ENCODE assay signal across 11 mouse cellular contexts in the genomic region with DNA sequence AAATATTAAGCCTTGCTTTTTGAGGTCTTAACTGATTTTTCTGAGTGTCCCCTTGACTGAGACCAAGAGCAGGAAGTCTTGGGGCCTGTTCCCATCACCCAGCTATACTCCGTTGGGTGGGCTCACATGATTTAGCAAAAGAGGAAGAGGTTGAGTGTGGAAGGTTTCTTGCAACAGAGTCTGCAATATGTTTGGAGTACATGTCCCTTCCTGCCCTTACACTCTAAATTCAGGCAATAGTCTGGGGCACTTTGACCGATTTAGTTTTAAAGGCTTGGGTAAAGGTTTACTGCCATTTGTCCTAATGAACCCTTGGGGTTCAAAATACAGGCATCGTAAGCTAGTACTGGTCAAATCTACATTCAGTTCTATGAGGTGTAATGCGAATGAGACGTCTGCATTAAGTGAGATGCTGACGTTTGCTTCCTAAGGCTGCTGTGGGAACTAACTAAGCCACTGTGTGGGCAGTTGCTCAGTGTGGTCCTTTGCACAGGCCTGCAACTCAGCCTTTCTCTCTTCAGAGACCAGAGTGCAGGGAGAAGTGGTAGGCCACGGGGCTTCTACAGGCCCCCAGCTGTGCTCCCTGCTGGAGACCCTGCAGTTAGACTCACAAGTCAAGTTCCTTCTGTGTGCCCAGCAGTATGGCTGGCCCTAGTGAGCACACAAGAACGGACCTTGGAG. TPM values are rescaled to one million over a fixed set of nuclear protein-coding genes. Genes with fewer than 3 reads are reported as not detected.
DNase-seq lines count a peak whose midpoint lies in the region; ATAC-seq lines count a peak whose summit lies in the region.
"Had no signal": no experiment of that assay in that cellular context is flagged by ENCODE, and none has a peak within 500 bp of the region (broad histone marks: within the 10 kb centered on the region; RNA-seq: fewer than 3 reads in every experiment).

No protein-coding gene starts in this region.

- H3K36me3 ChIP-seq in forebrain, embryonic 16.5 days (ENCODE audit: control insufficient read depth, insufficient read depth), result peaks cover 19% of the 10 kb centered on the region
- H3K36me3 ChIP-seq in forebrain, embryonic 12.5 days (replicated peaks), result peaks cover 38% of the 10 kb centered on the region
- H3K36me3 ChIP-seq in liver, embryonic 12.5 days, result peaks cover 9% of the 10 kb centered on the region

- H3K4me1 ChIP-seq in forebrain, embryonic 16.5 days (replicated peaks; ENCODE audit: control insufficient read depth, insufficient read depth, low read length), result no peaks in the 10 kb centered on the region
- H3K4me1 ChIP-seq in forebrain, embryonic 12.5 days, result no peaks in the 10 kb centered on the region
- no peaks in the 10 kb centered on the region for H3K4me1 ChIP-seq in liver, embryonic 12.5 days
- H3K4me1 ChIP-seq in brown adipose tissue, adult 24 weeks (ENCODE audit: control insufficient read depth, insufficient read depth, insufficient read length, low read length), result peaks cover 25% of the 10 kb centered on the region; the same call in 1 of the 2 replicates
- H3K4me1 ChIP-seq: embryonic facial prominence, embryonic 12.5 days had no signal

- WGBS in forebrain, embryonic 16.5 days, result 73% methylated on average over 8 of the region's 8 CpGs
- 78% methylated on average over 8 of the region's 8 CpGs for WGBS in forebrain, embryonic 12.5 days
- 55% methylated on average over 8 of the region's 8 CpGs for WGBS in liver, embryonic 12.5 days (ENCODE audit: insufficient replicate concordance)

- H3K9me3 ChIP-seq in forebrain, embryonic 16.5 days (ENCODE audit: control insufficient read depth, low read length), result no peaks in the 10 kb centered on the region
- no peaks in the 10 kb centered on the region for H3K9me3 ChIP-seq in forebrain, embryonic 12.5 days
- no peaks in the 10 kb centered on the region for H3K9me3 ChIP-seq in liver, embryonic 12.5 days (replicated peaks)
- H3K9me3 ChIP-seq: embryonic facial prominence, embryonic 12.5 days had no signal

- no peak overlapping the region for H3K9ac ChIP-seq in forebrain, embryonic 16.5 days (replicated peaks; ENCODE audit: low read depth, low read length)
- H3K9ac ChIP-seq in forebrain, embryonic 12.5 days, result no peak overlapping the region
- no peak overlapping the region for H3K9ac ChIP-seq in liver, embryonic 12.5 days
- H3K9ac ChIP-seq: embryonic facial prominence, embryonic 12.5 days; liver, embryonic 14.5 days had no signal

- no peak overlapping the region for H3K4me3 ChIP-seq in forebrain, embryonic 16.5 days (replicated peaks; ENCODE audit: low read length)
- no peak overlapping the region for H3K4me3 ChIP-seq in forebrain, embryonic 12.5 days (replicated peaks)
- no peak overlapping the region for H3K4me3 ChIP-seq in liver, embryonic 12.5 days
- no peak overlapping the region for H3K4me3 ChIP-seq in brown adipose tissue, adult 24 weeks (ENCODE audit: insufficient read depth, low read depth, low read length)
- H3K4me3 ChIP-seq: embryonic facial prominence, embryonic 12.5 days; myocyte had no signal

- no peak for DNase-seq in liver
- DNase-seq in MN1 (ENCODE audit: low spot score), result no peak
- no peak for DNase-seq in frontal cortex, postnatal 14 days (ENCODE audit: low spot score in 2 of 2)

- no peak overlapping the region for H3K27ac ChIP-seq in forebrain, embryonic 16.5 days (ENCODE audit: low read length)
- no peak overlapping the region for H3K27ac ChIP-seq in forebrain, embryonic 12.5 days
- 0 out of 2 replicates have a peak overlapping the region, but pooled peaks have one; percentile 15 for H3K27ac ChIP-seq in liver, embryonic 12.5 days
- peak overlapping the region; percentile 96 for H3K27ac ChIP-seq in brown adipose tissue, adult 24 weeks (replicated peaks; ENCODE audit: low read depth, low read length)
- H3K27ac ChIP-seq: embryonic facial prominence, embryonic 12.5 days; liver, embryonic 14.5 days had no signal

- 0 out of 2 replicates have a peak, but pooled peaks have one; percentile 1 for ATAC-seq in forebrain, embryonic 16.5 days
- no peak for ATAC-seq in forebrain, embryonic 12.5 days (ENCODE audit: low FRiP score)
- peak; percentile 16; the same call in 1 of the 2 replicates for ATAC-seq in liver, embryonic 12.5 days
- ATAC-seq in megakaryocyte, adult 5-6 weeks (ENCODE audit: poor library complexity, severe bottlenecking), result peak; percentile 90

- no peak overlapping the region for H3K4me2 ChIP-seq in forebrain, embryonic 16.5 days (ENCODE audit: low read length)
- H3K4me2 ChIP-seq in forebrain, embryonic 12.5 days, result no peak overlapping the region
- H3K4me2 ChIP-seq in liver, embryonic 12.5 days, result no peak overlapping the region
- H3K4me2 ChIP-seq: embryonic facial prominence, embryonic 12.5 days had no signal

- H3K27me3 ChIP-seq in forebrain, embryonic 16.5 days (replicated peaks; ENCODE audit: control insufficient read depth, insufficient read depth, low read length), result no peaks in the 10 kb centered on the region
- H3K27me3 ChIP-seq in forebrain, embryonic 12.5 days, result no peaks in the 10 kb centered on the region
- no peaks in the 10 kb centered on the region for H3K27me3 ChIP-seq in liver, embryonic 12.5 days (replicated peaks)
- H3K27me3 ChIP-seq: embryonic facial prominence, embryonic 12.5 days had no signal

RNA-seq across cellular contexts. Expression of gene Hmgcs1, which starts 23.1 kb away (rescaled TPM):
- polyA plus RNA-seq in forebrain, embryonic 16.5 days (2015; fragmentation: Nextera tagmentation; extraction: Ambion mirVana), result 461 and 470 TPM in 2 replicates
- polyA plus RNA-seq in forebrain, embryonic 12.5 days (2016; fragmentation: Nextera tagmentation; extraction: Ambion mirVana), result 399 and 410 TPM in 2 replicates
- 105 and 111 TPM in 2 replicates for polyA plus RNA-seq in liver, embryonic 12.5 days (2016; fragmentation: Nextera tagmentation; extraction: Ambion mirVana)
- polyA plus RNA-seq in brown adipose tissue, adult 24 weeks (2012; ENCODE audit: insufficient read depth, insufficient read length, missing spikeins), result 191 and 228 TPM in 2 replicates
- total RNA-seq in megakaryocyte, adult 5-6 weeks (2015), result 27.6 and 29.7 TPM in 2 replicates
- 36.9 and 40.8 TPM in 2 replicates for total RNA-seq in megakaryocyte, adult 5-6 weeks (2017)

RNA-seq across cellular contexts. Expression of gene Nim1k, which starts 42.4 kb away (rescaled TPM):
- 7.4 and 8.0 TPM in 2 replicates for polyA plus RNA-seq in forebrain, embryonic 16.5 days (2015; fragmentation: Nextera tagmentation; extraction: Ambion mirVana)
- 4.1 and 4.8 TPM in 2 replicates for polyA plus RNA-seq in forebrain, embryonic 12.5 days (2016; fragmentation: Nextera tagmentation; extraction: Ambion mirVana)
- polyA plus RNA-seq in liver, embryonic 12.5 days (2016; fragmentation: Nextera tagmentation; extraction: Ambion mirVana), result 0.07 and 0.23 TPM in 2 replicates
- 1.7 and 3.0 TPM in 2 replicates for polyA plus RNA-seq in brown adipose tissue, adult 24 weeks (2012; ENCODE audit: insufficient read depth, insufficient read length, missing spikeins)
- 0.98 and 1.4 TPM in 2 replicates for total RNA-seq in megakaryocyte, adult 5-6 weeks (2015)
- total RNA-seq in megakaryocyte, adult 5-6 weeks (2017), result 0.48 and 1.5 TPM in 2 replicates

Comparison
In these comparisons a context has a peak if more than half of its experiments do, and no peak if none do; other contexts are left out.
1. H3K27ac ChIP-seq: peak in liver, embryonic 12.5 days (single experiment) and brown adipose tissue, adult 24 weeks (single experiment); none in forebrain, embryonic 16.5 days (single experiment) and forebrain, embryonic 12.5 days (single experiment).